Mouse (Mus musculus) ES-E14 (cell line): ENCODE data around the gene Fam81a. TPM values are rescaled to one million over a fixed set of nuclear protein-coding genes. Genes with fewer than 3 reads are reported as not detected.
A peak's percentile ranks its signal among the peaks of the same experiment; 100 is the strongest.

Source experiments
- DNase-seq: peaks from one replicate; pipeline ENCODE4 v3.0.0-alpha.2; 2013; ENCODE audit warnings: low read depth, low spot score
- H3K27ac ChIP-seq: 2 replicates; pipeline ENCODE4 v1.5.1; 2012; ENCODE audit warnings: low read depth, mild to moderate bottlenecking, low read length, moderate library complexity, mixed read lengths; ENCODE audit not compliant: poor library complexity, insufficient read depth, severe bottlenecking
- H3K36me3 ChIP-seq: 2 replicates; pipeline ENCODE4 v1.6.1; 2012; ENCODE audit warnings: mild to moderate bottlenecking, low read length, moderate library complexity, mixed read lengths; ENCODE audit not compliant: control insufficient read depth, poor library complexity, insufficient read depth, severe bottlenecking
- H3K4me1 ChIP-seq, 2 experiments: fragments of 150-350 bp in 1 of 2; sonication (generic) in 1 of 2; 2 replicates each; pipeline ENCODE4 v1.6.1; 2012; ENCODE audit warnings: low read length in 2 of 2, mild to moderate bottlenecking in 1 of 2, mixed read lengths in 1 of 2; ENCODE audit not compliant: control insufficient read depth in 2 of 2, insufficient read depth in 2 of 2, poor library complexity in 1 of 2
- H3K4me3 ChIP-seq, 2 experiments: fragments of 150-350 bp in 1 of 2; sonication (generic) in 1 of 2; 2 replicates each; pipeline ENCODE4 v1.5.1; 2012; ENCODE audit warnings: low read length in 2 of 2, low read depth in 1 of 2, mild to moderate bottlenecking in 1 of 2, mixed read lengths in 1 of 2; ENCODE audit not compliant: insufficient read depth in 1 of 2, poor library complexity in 1 of 2, severe bottlenecking in 1 of 2
- H3K9ac ChIP-seq: 2 replicates; pipeline ENCODE4 v1.6.1; 2012; ENCODE audit warnings: low read depth, mild to moderate bottlenecking, low read length, mixed read lengths; ENCODE audit not compliant: poor library complexity, insufficient read depth, severe bottlenecking
- H3K9me3 ChIP-seq: fragments of 150-350 bp; sonication (generic); 2 replicates; pipeline ENCODE4 v1.6.1; 2012; ENCODE audit warnings: low read depth, mild to moderate bottlenecking, low read length; ENCODE audit not compliant: control insufficient read depth, insufficient read depth
- CHD2 ChIP-seq: IDR thresholded peaks from 2 replicates; pipeline ENCODE4 v1.6.1; 2014; ENCODE audit warnings: mild to moderate bottlenecking, low read depth, low read length, inconsistent platforms
- HCFC1 ChIP-seq: IDR thresholded peaks from 2 replicates; pipeline ENCODE4 v1.6.1; 2012; ENCODE audit warnings: low read length, inconsistent platforms, borderline replicate concordance; ENCODE audit not compliant: insufficient read depth
- MAFK ChIP-seq: IDR thresholded peaks from 2 replicates; pipeline ENCODE4 v1.6.1; 2014; ENCODE audit warnings: mild to moderate bottlenecking, low read depth, low read length, inconsistent platforms; ENCODE audit not compliant: insufficient read depth
- ZC3H11A ChIP-seq: IDR thresholded peaks from 2 replicates; pipeline ENCODE4 v1.6.1; 2012; ENCODE audit warnings: low read depth, mild to moderate bottlenecking, inconsistent platforms, low read length, borderline replicate concordance
- ZNF384 ChIP-seq: IDR thresholded peaks from 2 replicates; pipeline ENCODE4 v1.6.1; 2012; ENCODE audit warnings: low read depth, low read length, inconsistent platforms
- in situ Hi-C, 2 experiments: fragments of 600-800 bp; cut with MboI; formaldehyde crosslinking; loops; one replicate each; pipeline ENCODE4 v1.15.1; 2025; ENCODE audit warnings: low sequenced_read_pairs in 2 of 2, inconsistent platforms in 1 of 2; ENCODE audit not compliant: unreplicated experiment in 2 of 2
- total RNA-seq: library from RNA; depleted of rRNA; stranded (reverse); fragments of 300-350 nt; gene quantifications from 2 replicates; pipeline ENCODE4 v1.2.3, GENCODE M21; 2012

The Fam81a gene
- total RNA-seq, 1 experiment = 5.7 TPM

DNA sequence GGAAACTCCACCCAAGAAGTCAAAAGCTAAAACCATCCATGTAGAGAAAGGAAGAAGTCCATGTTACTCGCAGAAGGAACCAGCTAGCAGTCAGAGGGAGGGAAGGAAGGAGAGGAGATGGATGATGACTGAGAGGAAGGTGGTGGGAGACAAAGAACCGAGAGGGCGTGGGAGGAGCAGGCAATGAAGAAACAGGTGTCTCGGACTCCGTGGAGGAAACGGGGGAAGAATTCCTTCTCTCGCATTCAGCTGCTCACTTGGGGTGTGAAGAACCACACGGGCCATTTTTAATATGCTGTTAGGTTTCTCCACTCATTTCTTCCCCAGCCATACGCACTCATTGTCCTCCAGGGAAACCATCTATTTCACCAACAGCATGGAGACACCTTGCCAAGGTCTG lies 8.1 kb downstream of the Fam81a start:
- H3K9ac ChIP-seq = no peak overlapping the region
- peaks cover 2% of the 10 kb centered on the region; the same call in 1 of the 2 replicates for H3K36me3 ChIP-seq
- H3K27ac ChIP-seq = no peak overlapping the region
- no peak for TF ChIP-seq MAFK
- no peak for TF ChIP-seq CHD2
- TF ChIP-seq ZNF384 = no peak
- no peak for TF ChIP-seq ZC3H11A
- no peak for TF ChIP-seq HCFC1
- H3K4me3 ChIP-seq = no peak overlapping the region
- in situ Hi-C loops = no loop called here
- no peaks in the 10 kb centered on the region for H3K9me3 ChIP-seq
- DNase-seq = no peak
- H3K4me1 ChIP-seq = peaks cover 11 to 17% of the 10 kb centered on the region in 2 experiments; a peak in 3 of 4 replicates

DNA sequence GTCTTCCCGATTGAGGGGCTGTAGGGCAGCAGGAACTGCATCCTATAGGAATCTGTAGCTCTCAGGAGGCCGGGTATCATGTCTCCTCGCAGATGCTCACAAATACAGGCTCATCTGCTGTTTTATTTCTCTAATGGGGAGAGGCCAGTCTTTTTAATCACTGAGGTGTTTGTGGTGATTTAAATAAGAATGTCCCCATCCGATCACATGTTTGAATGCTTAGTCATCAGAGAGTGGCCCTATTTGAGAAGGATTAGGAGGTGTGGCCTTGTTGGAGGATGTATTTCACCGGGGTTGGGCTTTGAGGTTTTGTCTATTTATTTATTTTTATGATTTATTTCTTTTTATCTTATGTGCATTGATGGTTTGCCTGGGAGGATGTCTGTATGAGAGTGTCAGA lies 11.6 kb downstream of the Fam81a start:
- TF ChIP-seq ZC3H11A (no peak), CHD2 (no peak), ZNF384 (no peak), MAFK (no peak), HCFC1 (no peak)
- DNase-seq = no peak
- Histone ChIP-seq H3K36me3 (peaks cover 2% of the 10 kb centered on the region; the same call in 1 of the 2 replicates), H3K9ac (no peak overlapping the region), H3K9me3 (no peaks in the 10 kb centered on the region), H3K27ac (no peak overlapping the region), H3K4me3 (no peak overlapping the region), H3K4me1 (peaks cover 2 to 6% of the 10 kb centered on the region in 2 experiments; a peak in 1 of 4 replicates)
- in situ Hi-C loops = no loop called here

DNA sequence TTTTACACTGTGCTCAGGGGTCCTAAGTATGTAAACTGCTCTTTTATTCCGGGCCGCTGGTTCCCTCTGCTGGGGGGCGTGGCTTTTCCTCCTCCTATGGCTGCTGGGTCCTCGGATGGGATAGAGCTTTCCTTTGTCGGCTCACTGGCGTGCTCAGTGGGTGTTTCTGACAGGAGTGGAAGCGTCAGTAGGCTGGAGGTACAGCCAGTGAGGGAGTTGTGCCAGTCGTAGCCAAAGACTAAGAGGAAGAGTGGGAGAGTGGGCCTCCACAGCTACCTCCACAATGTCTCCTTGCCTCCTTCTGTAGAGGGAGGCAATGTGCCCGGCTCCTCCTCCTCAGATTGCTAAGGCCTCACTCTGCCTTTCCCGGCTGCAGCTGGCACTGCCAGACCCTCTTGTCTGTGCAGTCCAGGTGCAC lies 30.5 kb downstream of the Fam81a start:
- in situ Hi-C loops = no loop called here
- Histone ChIP-seq H3K9ac (no peak overlapping the region), H3K4me3 (peak overlapping the region; percentile 8 to 55; a peak in 3 of 4 replicates), H3K9me3 (no peaks in the 10 kb centered on the region), H3K36me3 (no peaks in the 10 kb centered on the region), H3K4me1 (peaks cover 0 to 4% of the 10 kb centered on the region in 2 experiments; a peak in 2 of 4 replicates), H3K27ac (no peak overlapping the region)
- no peak for DNase-seq
- TF ChIP-seq CHD2 = no peak
- no peak for TF ChIP-seq HCFC1
- no peak for TF ChIP-seq ZC3H11A
- TF ChIP-seq ZNF384 = no peak
- no peak for TF ChIP-seq MAFK

DNA sequence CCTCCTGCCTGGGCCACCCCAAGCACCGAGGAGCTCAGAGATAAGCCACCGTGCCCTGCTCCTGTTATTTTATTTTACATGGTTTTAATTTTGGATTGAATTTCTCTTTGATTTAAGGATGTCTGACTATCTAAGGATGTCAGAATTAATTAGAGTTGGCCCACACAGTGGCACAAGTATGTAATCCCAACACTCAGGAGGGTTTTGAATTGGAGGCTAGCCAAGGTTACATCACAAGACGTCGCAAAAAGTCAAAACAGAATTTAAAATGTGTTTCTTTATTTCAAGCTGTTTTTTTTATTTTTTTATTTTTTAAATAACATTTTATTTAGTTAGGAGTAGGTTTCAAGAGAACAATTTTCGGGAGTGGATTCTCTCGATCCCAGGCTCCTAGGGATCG lies 31.5 kb downstream of the Fam81a start:
- DNase-seq = no peak
- Histone ChIP-seq H3K9ac (no peak overlapping the region), H3K36me3 (no peaks in the 10 kb centered on the region), H3K4me3 (no peak overlapping the region), H3K4me1 (peaks cover 0 to 4% of the 10 kb centered on the region in 2 experiments; a peak in 2 of 4 replicates), H3K9me3 (no peaks in the 10 kb centered on the region), H3K27ac (no peak overlapping the region)
- TF ChIP-seq CHD2 = no peak
- no peak for TF ChIP-seq ZNF384
- no peak for TF ChIP-seq ZC3H11A
- no peak for TF ChIP-seq HCFC1
- no peak for TF ChIP-seq MAFK
- in situ Hi-C loops = no loop called here
